Mouse (Mus musculus): Measurements from ENCODE around the gene Arhgef17. TPM values are rescaled to one million over a fixed set of nuclear protein-coding genes. Genes with fewer than 3 reads are reported as not detected.

Gene Arhgef17
- polyA plus RNA-seq (2012; rRNA removed), result 21.5 and 26.5 TPM in 2 replicates

GRCm38 (mm10) chr7:100931926-100932480 lies at the start of gene Arhgef17:
Gene Arhgef17, minus strand, starts transcription at chr7:100932107.

GRCm38 (mm10) chr7:100974135-100974903 lies 42.4 kb upstream of the Arhgef17 start, which contains the start of gene P2ry6:
Gene P2ry6, minus strand, starts transcription at chr7:100974649.

GRCm38 (mm10) chr7:100862828-100863638 lies 68.9 kb downstream of the Arhgef17 start, which contains the start of gene Relt:
Gene Relt, minus strand, starts transcription at chr7:100863446.

Other genes with a start within 250 kb of the Arhgef17 start
- 91.4 and 99.3 TPM in 2 replicates for gene Fam168a, start 225.5 kb downstream of the Arhgef17 start, polyA plus RNA-seq (2012; rRNA removed)
- 5.0 and 6.0 TPM in 2 replicates for gene Relt, start 68.7 kb downstream of the Arhgef17 start, polyA plus RNA-seq (2012; rRNA removed)
- 2.9 and 3.1 TPM in 2 replicates for gene P2ry6, start 42.5 kb upstream of the Arhgef17 start, polyA plus RNA-seq (2012; rRNA removed)
- gene P2ry2, start 80.8 kb upstream of the Arhgef17 start, polyA plus RNA-seq (2012; rRNA removed), result 0.16 and 0.51 TPM in 2 replicates
- gene Fchsd2, start 160.8 kb upstream of the Arhgef17 start, polyA plus RNA-seq (2012; rRNA removed), result 42.1 and 43.0 TPM in 2 replicates

All from central nervous system, embryonic 14 days (tissue).